Mouse (Mus musculus) liver, postnatal 0 days (tissue): ENCODE results near the gene Abcb11. TPM values are rescaled to one million over a fixed set of nuclear protein-coding genes. Genes with fewer than 3 reads are reported as not detected.

Experiments used
- ATAC-seq: fragments of 200-750 bp; cut with Nextera tagmentation; 2 replicates; pipeline ENCODE4 v1.8.0; 2017; ENCODE audit warnings: mild to moderate bottlenecking, moderate library complexity
- DNase-seq: peaks from one replicate; pipeline ENCODE4 v3.0.0-alpha.2; 2016
- H3K27ac ChIP-seq: fragments of 300-500 bp; sonication (generic); 2 replicates; pipeline ENCODE4 v1.5.1; 2014; ENCODE audit warnings: antibody characterized with exemption, moderate library complexity, mild to moderate bottlenecking, low read depth
- H3K27me3 ChIP-seq: fragments of 300-500 bp; sonication (generic); 2 replicates; pipeline ENCODE4 v1.6.1; 2014; ENCODE audit warnings: low read length, control low read depth, mixed read lengths; ENCODE audit not compliant: insufficient read depth
- H3K36me3 ChIP-seq: fragments of 300-500 bp; sonication (generic); replicated peaks from 2 replicates; pipeline ENCODE4 v1.6.1; 2014; ENCODE audit warnings: mild to moderate bottlenecking, control low read depth, low read length, moderate library complexity, mixed read lengths; ENCODE audit not compliant: insufficient read depth
- H3K4me1 ChIP-seq: fragments of 300-500 bp; sonication (generic); 2 replicates; pipeline ENCODE4 v1.6.1; 2014; ENCODE audit warnings: antibody characterized with exemption, mild to moderate bottlenecking, control low read depth; ENCODE audit not compliant: insufficient read depth
- H3K4me2 ChIP-seq: fragments of 300-500 bp; sonication (generic); 2 replicates; pipeline ENCODE4 v1.6.1; 2014; ENCODE audit warnings: low read depth, mild to moderate bottlenecking, low read length, moderate library complexity, mixed read lengths
- H3K4me3 ChIP-seq: fragments of 300-500 bp; sonication (generic); 2 replicates; pipeline ENCODE4 v1.5.1; 2014; ENCODE audit warnings: low read depth, low read length
- H3K9ac ChIP-seq: fragments of 300-500 bp; sonication (generic); replicated peaks from 2 replicates; pipeline ENCODE4 v1.6.1; 2014; ENCODE audit warnings: mild to moderate bottlenecking, moderate library complexity
- H3K9me3 ChIP-seq: fragments of 300-500 bp; sonication (generic); 2 replicates; pipeline ENCODE4 v1.6.1; 2016; ENCODE audit warnings: mild to moderate bottlenecking, control low read depth, low read length, mixed read lengths
- CTCF ChIP-seq: sonication (generic); IDR thresholded peaks from 2 replicates; pipeline ENCODE4 v1.5.1; 2016; ENCODE audit warnings: antibody characterized with exemption, low read depth
- EP300 ChIP-seq: IDR thresholded peaks from 2 replicates; pipeline ENCODE4 v1.6.1; 2016; ENCODE audit warnings: antibody characterized with exemption, low read depth, mild to moderate bottlenecking
- WGBS: fragments of 180-500 bp; shearing (Covaris S2); extraction: QIAGEN DNeasy Blood & Tissue Kit; methylation state at CpG from one replicate; pipeline ENCODE4 v1.1.7; 2014; ENCODE audit not compliant: insufficient replicate concordance; 5-methylcytosine and 5-hydroxymethylcytosine counted together
- polyA plus RNA-seq: library from polyadenylated mRNA; unstranded; fragments of >200 nt; fragmentation: Nextera tagmentation; extraction: Ambion mirVana; gene quantifications from 2 replicates; pipeline ENCODE4 v1.2.1, GENCODE M21; 2015

The Abcb11 gene
- polyA plus RNA-seq, 1 experiment from 2014 or later = 74.8 TPM

GRCm38 (mm10) chr2:69189222-69189621, 153.2 kb downstream of the Abcb11 start:
- Histone ChIP-seq H3K27me3 (no peaks in the 10 kb centered on the region), H3K4me1 (no peaks in the 10 kb centered on the region), H3K4me2 (no peak overlapping the region), H3K9me3 (no peaks in the 10 kb centered on the region), H3K4me3 (no peak overlapping the region), H3K36me3 (peaks cover 30% of the 10 kb centered on the region), H3K9ac (no peak overlapping the region), H3K27ac (no peak overlapping the region)
- no peak for ATAC-seq
- no peak for DNase-seq
- WGBS = 63% methylated on average over 4 of the region's 4 CpGs
- TF ChIP-seq EP300 = no peak
- TF ChIP-seq CTCF = no peak

GRCm38 (mm10) chr2:69188732-69189131, 153.7 kb downstream of the Abcb11 start:
- H3K36me3 ChIP-seq = peaks cover 26% of the 10 kb centered on the region
- 78% methylated on average over 6 of the region's 6 CpGs for WGBS
- no peak for DNase-seq

More at GRCm38 (mm10) chr2:69188732-69189131, 153.7 kb downstream of the Abcb11 start:
- Histone ChIP-seq H3K9me3 (no peaks in the 10 kb centered on the region), H3K27me3 (no peaks in the 10 kb centered on the region), H3K27ac (no peak overlapping the region), H3K4me3 (no peak overlapping the region), H3K4me1 (no peaks in the 10 kb centered on the region), H3K9ac (no peak overlapping the region), H3K4me2 (no peak overlapping the region)
- no peak for ATAC-seq
- no peak for TF ChIP-seq CTCF
- TF ChIP-seq EP300 = no peak

Other genes starting within 250 kb of the Abcb11 start
- gene Nostrin, start 206.8 kb downstream of the Abcb11 start, polyA plus RNA-seq = 10.9 and 11.4 TPM in 2 replicates
- 98.6 and 105 TPM in 2 replicates for gene Spc25, start 136.4 kb downstream of the Abcb11 start, polyA plus RNA-seq
- not detected in 2 replicates for gene G6pc2, start 131.5 kb downstream of the Abcb11 start, polyA plus RNA-seq
- 0.24 and 0.27 TPM in 2 replicates for gene Dhrs9, start 37.8 kb upstream of the Abcb11 start, polyA plus RNA-seq
- 0.02 and 0.05 TPM in 2 replicates for gene Lrp2, start 243.4 kb upstream of the Abcb11 start, polyA plus RNA-seq